Mouse (Mus musculus): ENCODE data around the gene Gm11060. TPM values are rescaled to one million over a fixed set of nuclear protein-coding genes. Genes with fewer than 3 reads are reported as not detected.

The Gm11060 gene
- polyA plus RNA-seq, 2 experiments, result not detected

GRCm38 (mm10) chr2:105062741-105063372, 29.0 kb upstream of the Gm11060 start:
- DNase-seq (ENCODE audit: low spot score) (no peak), ATAC-seq (ENCODE audit: low FRiP score, low read depth) (no peak)
- Histone ChIP-seq H3K27ac (replicated peaks; ENCODE audit: low read depth, low read length) (no peak overlapping the region), H3K9me3 (ENCODE audit: control insufficient read depth, low read length) (no peaks in the 10 kb centered on the region), H3K4me2 (replicated peaks; ENCODE audit: low read depth, low read length, severe bottlenecking) (no peak overlapping the region), H3K9ac (ENCODE audit: low read depth, low read length, severe bottlenecking) (no peak overlapping the region), H3K4me1 (ENCODE audit: control insufficient read depth, insufficient read depth, low read length) (no peaks in the 10 kb centered on the region), H3K36me3 (ENCODE audit: control insufficient read depth, insufficient read depth, low read length) (no peaks in the 10 kb centered on the region), H3K27me3 (ENCODE audit: control insufficient read depth, insufficient read depth, low read length) (no peaks in the 10 kb centered on the region), H3K4me3 (replicated peaks; ENCODE audit: low read length) (no peak overlapping the region)
- WGBS, result 47% methylated on average over 7 of the region's 7 CpGs
- TF ChIP-seq POLR2A (IDR thresholded peaks at IDR 0.05; ENCODE audit: borderline replicate concordance, extremely low read depth, insufficient read depth, insufficient read length), result no peak

DNA sequence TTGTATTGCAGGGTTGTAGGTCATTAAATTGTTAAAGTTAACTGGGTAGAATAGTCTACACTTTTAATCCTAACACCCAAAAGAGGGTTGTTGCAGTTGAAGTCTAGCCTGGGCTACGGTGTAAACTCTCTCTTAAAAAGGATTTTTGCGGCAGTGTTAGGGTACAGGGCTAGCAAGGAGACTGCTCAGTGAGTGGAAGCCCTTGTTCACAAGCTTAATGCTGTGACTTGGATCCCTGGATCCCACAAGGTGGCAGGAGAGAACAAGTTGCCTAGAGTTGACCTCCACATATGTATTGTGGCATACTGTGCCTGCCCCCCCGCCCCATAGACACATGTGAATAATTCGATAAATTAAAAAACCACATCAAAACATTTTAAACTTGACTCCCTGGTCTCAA, 19.3 kb upstream of the Gm11060 start:
- TF ChIP-seq POLR2A (IDR thresholded peaks at IDR 0.05; ENCODE audit: borderline replicate concordance, extremely low read depth, insufficient read depth, insufficient read length), result no peak
- Histone ChIP-seq H3K4me3 (replicated peaks; ENCODE audit: low read length) (no peak overlapping the region), H3K4me1 (ENCODE audit: control insufficient read depth, insufficient read depth, low read length) (no peaks in the 10 kb centered on the region), H3K9ac (ENCODE audit: low read depth, low read length, severe bottlenecking) (no peak overlapping the region), H3K9me3 (ENCODE audit: control insufficient read depth, low read length) (no peaks in the 10 kb centered on the region), H3K27ac (replicated peaks; ENCODE audit: low read depth, low read length) (no peak overlapping the region), H3K36me3 (ENCODE audit: control insufficient read depth, insufficient read depth, low read length) (no peaks in the 10 kb centered on the region), H3K4me2 (replicated peaks; ENCODE audit: low read depth, low read length, severe bottlenecking) (no peak overlapping the region), H3K27me3 (ENCODE audit: control insufficient read depth, insufficient read depth, low read length) (no peaks in the 10 kb centered on the region)
- ATAC-seq (ENCODE audit: low FRiP score, low read depth) (no peak), DNase-seq (ENCODE audit: low spot score) (no peak)
- WGBS, result 75% methylated on average over 4 of the region's 4 CpGs

DNA sequence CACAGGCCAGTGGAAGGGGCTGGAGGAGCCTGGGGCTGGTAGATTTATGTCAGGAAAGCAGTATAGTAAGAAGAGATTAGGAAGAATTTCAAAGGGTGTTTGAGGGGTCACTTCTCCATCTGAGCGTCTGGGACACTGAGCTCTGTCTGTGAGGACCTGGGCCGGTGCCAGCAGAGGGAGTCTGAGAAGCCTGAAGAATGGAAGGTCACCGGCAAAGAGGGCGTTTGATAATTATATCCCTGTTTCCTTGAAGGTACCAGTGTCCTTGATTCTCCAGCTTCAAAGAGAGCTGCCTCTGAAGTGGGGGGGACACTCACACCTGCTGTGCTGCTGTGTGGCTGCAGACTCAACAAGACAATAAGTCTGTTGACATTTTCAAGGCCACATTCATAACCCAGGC, 17.6 kb upstream of the Gm11060 start:
- 44% methylated on average over 4 of the region's 4 CpGs for WGBS
- Histone ChIP-seq H3K4me3 (replicated peaks; ENCODE audit: low read length) (no peak overlapping the region), H3K9ac (ENCODE audit: low read depth, low read length, severe bottlenecking) (no peak overlapping the region), H3K27ac (replicated peaks; ENCODE audit: low read depth, low read length) (no peak overlapping the region), H3K36me3 (ENCODE audit: control insufficient read depth, insufficient read depth, low read length) (no peaks in the 10 kb centered on the region), H3K4me1 (ENCODE audit: control insufficient read depth, insufficient read depth, low read length) (no peaks in the 10 kb centered on the region), H3K27me3 (ENCODE audit: control insufficient read depth, insufficient read depth, low read length) (no peaks in the 10 kb centered on the region), H3K9me3 (ENCODE audit: control insufficient read depth, low read length) (no peaks in the 10 kb centered on the region), H3K4me2 (replicated peaks; ENCODE audit: low read depth, low read length, severe bottlenecking) (no peak overlapping the region)
- ATAC-seq (ENCODE audit: low FRiP score, low read depth) (no peak), DNase-seq (ENCODE audit: low spot score) (no peak)
- TF ChIP-seq POLR2A (IDR thresholded peaks at IDR 0.05; ENCODE audit: borderline replicate concordance, extremely low read depth, insufficient read depth, insufficient read length), result no peak

DNA sequence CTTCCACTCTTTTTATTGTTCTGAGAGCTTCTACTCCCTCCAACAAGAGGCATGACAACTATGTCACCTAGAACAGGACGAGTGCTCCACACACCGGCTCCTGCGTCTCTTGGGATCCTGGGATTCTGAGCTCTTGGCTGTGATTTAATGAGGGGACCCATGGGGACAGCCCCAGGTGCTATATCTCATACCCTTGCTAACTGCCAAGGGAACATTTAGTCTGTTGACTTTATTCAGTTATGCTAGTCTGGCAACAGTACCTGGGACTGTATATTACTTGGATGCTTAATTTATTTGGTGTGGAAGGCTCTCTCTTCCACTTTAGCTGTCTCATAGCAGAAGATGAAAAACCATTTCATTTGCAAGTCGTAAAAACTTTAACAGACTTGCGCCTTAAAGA, 16.0 kb upstream of the Gm11060 start:
- H3K9ac ChIP-seq (ENCODE audit: low read depth, low read length, severe bottlenecking), result no peak overlapping the region
- no peaks in the 10 kb centered on the region for H3K4me1 ChIP-seq (ENCODE audit: control insufficient read depth, insufficient read depth, low read length)
- H3K27ac ChIP-seq (replicated peaks; ENCODE audit: low read depth, low read length), result no peak overlapping the region
- no peak for ATAC-seq (ENCODE audit: low FRiP score, low read depth)
- no peaks in the 10 kb centered on the region for H3K36me3 ChIP-seq (ENCODE audit: control insufficient read depth, insufficient read depth, low read length)
- no peaks in the 10 kb centered on the region for H3K27me3 ChIP-seq (ENCODE audit: control insufficient read depth, insufficient read depth, low read length)
- no peak for TF ChIP-seq POLR2A (IDR thresholded peaks at IDR 0.05; ENCODE audit: borderline replicate concordance, extremely low read depth, insufficient read depth, insufficient read length)
- no peaks in the 10 kb centered on the region for H3K9me3 ChIP-seq (ENCODE audit: control insufficient read depth, low read length)
- no peak for DNase-seq (ENCODE audit: low spot score)
- WGBS, result 26% methylated on average over 5 of the region's 5 CpGs
- no peak overlapping the region for H3K4me2 ChIP-seq (replicated peaks; ENCODE audit: low read depth, low read length, severe bottlenecking)
- H3K4me3 ChIP-seq (replicated peaks; ENCODE audit: low read length), result no peak overlapping the region

- Histone ChIP-seq H3K9ac (ENCODE audit: low read depth, low read length, severe bottlenecking) (no peak overlapping the region), H3K4me1 (ENCODE audit: control insufficient read depth, insufficient read depth, low read length) (no peaks in the 10 kb centered on the region), H3K4me2 (replicated peaks; ENCODE audit: low read depth, low read length, severe bottlenecking) (no peak overlapping the region), H3K9me3 (ENCODE audit: control insufficient read depth, low read length) (no peaks in the 10 kb centered on the region), H3K4me3 (replicated peaks; ENCODE audit: low read length) (no peak overlapping the region), H3K27ac (replicated peaks; ENCODE audit: low read depth, low read length) (no peak overlapping the region), H3K36me3 (ENCODE audit: control insufficient read depth, insufficient read depth, low read length) (no peaks in the 10 kb centered on the region), H3K27me3 (ENCODE audit: control insufficient read depth, insufficient read depth, low read length) (no peaks in the 10 kb centered on the region)
- WGBS, result 63% methylated on average over 7 of the region's 7 CpGs
- DNase-seq (ENCODE audit: low spot score), result no peak
- TF ChIP-seq POLR2A (IDR thresholded peaks at IDR 0.05; ENCODE audit: borderline replicate concordance, extremely low read depth, insufficient read depth, insufficient read length), result no peak
- no peak for ATAC-seq (ENCODE audit: low FRiP score, low read depth)
These were observed 14.7 kb upstream of the Gm11060 start for GRCm38 (mm10) chr2:105077151-105077550.

All from limb, embryonic 14.5 days (tissue).